Mouse (Mus musculus) hindbrain, embryonic 15.5 days (tissue): ENCODE results near the gene Vps53. TPM values are rescaled to one million over a fixed set of nuclear protein-coding genes. Genes with fewer than 3 reads are reported as not detected.
A peak's percentile ranks its signal among the peaks of the same experiment; 100 is the strongest.

Experiments used
- ATAC-seq: fragments of 200-750 bp; cut with Nextera tagmentation; 2 replicates; pipeline ENCODE4 v1.8.0; 2017; ENCODE audit warnings: low read depth, moderate number of reproducible peaks, moderate TSS enrichment; ENCODE audit not compliant: low FRiP score
- H3K27ac ChIP-seq: fragments of 300-500 bp; sonication (generic); replicated peaks from 2 replicates; pipeline ENCODE4 v1.5.1; 2015; ENCODE audit warnings: mild to moderate bottlenecking, inconsistent platforms
- H3K27me3 ChIP-seq: fragments of 300-500 bp; sonication (generic); 2 replicates; pipeline ENCODE4 v1.6.1; 2015; ENCODE audit warnings: control low read depth, inconsistent platforms
- H3K36me3 ChIP-seq: fragments of 300-500 bp; sonication (generic); 2 replicates; pipeline ENCODE4 v1.6.1; 2015; ENCODE audit warnings: control low read depth, inconsistent platforms
- H3K4me1 ChIP-seq: fragments of 300-500 bp; sonication (generic); replicated peaks from 2 replicates; pipeline ENCODE4 v1.6.1; 2015; ENCODE audit warnings: control low read depth, inconsistent platforms
- H3K4me2 ChIP-seq: fragments of 300-500 bp; sonication (generic); 2 replicates; pipeline ENCODE4 v1.6.1; 2015; ENCODE audit warnings: moderate library complexity, mild to moderate bottlenecking, inconsistent platforms
- H3K4me3 ChIP-seq: fragments of 300-500 bp; sonication (generic); 2 replicates; pipeline ENCODE4 v1.5.1; 2015; ENCODE audit warnings: mild to moderate bottlenecking, inconsistent platforms
- H3K9ac ChIP-seq: fragments of 300-500 bp; sonication (generic); 2 replicates; pipeline ENCODE4 v1.6.1; 2015; ENCODE audit warnings: inconsistent platforms
- H3K9me3 ChIP-seq: fragments of 300-500 bp; sonication (generic); 2 replicates; pipeline ENCODE4 v1.6.1; 2016; ENCODE audit warnings: control low read depth, inconsistent platforms
- WGBS: fragments of 180-500 bp; shearing (Covaris S2); methylation state at CpG from one replicate; pipeline ENCODE4 v1.1.7; 2015; 5-methylcytosine and 5-hydroxymethylcytosine counted together
- polyA plus RNA-seq: library from polyadenylated mRNA; unstranded; fragments of >200 nt; fragmentation: Nextera tagmentation; extraction: Ambion mirVana; gene quantifications from 2 replicates; pipeline ENCODE4 v1.2.1, GENCODE M21; 2015

Vps53 gene
- polyA plus RNA-seq, 1 experiment from 2014 or later: 67.7 TPM

GRCm38 (mm10) chr11:76064411-76064810, 115.0 kb downstream of the Vps53 start:
- H3K9me3 ChIP-seq: no peaks in the 10 kb centered on the region
- H3K4me2 ChIP-seq: no peak overlapping the region
- H3K27me3 ChIP-seq: no peaks in the 10 kb centered on the region
- H3K27ac ChIP-seq: no peak overlapping the region
- no peak overlapping the region for H3K9ac ChIP-seq
- no peak for ATAC-seq
- WGBS: 91% methylated on average over 7 of the region's 7 CpGs
- H3K36me3 ChIP-seq: peaks cover 24% of the 10 kb centered on the region
- H3K4me3 ChIP-seq: no peak overlapping the region
- H3K4me1 ChIP-seq: no peaks in the 10 kb centered on the region

DNA sequence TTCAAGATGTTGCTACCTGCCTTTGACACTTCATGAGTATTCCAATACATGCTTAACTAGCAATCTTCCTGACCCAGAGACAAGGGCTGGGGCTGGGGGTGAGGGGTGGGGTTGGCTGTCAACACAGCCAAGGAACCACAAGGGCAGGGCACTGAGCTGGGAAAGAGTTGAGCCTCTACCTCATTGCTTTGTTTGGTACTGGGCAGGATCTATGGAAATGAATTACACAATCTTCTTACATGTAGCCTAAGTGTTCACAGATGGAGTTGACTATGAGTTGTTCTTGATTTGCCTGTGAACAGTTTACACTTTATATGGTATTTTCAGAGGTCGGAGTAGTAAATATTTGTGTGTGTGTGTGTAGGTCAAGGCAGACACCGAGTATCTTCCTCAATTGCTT, 118.5 kb downstream of the Vps53 start:
- no peak overlapping the region for H3K27ac ChIP-seq
- WGBS: 94% methylated on average over 2 of the region's 2 CpGs
- no peaks in the 10 kb centered on the region for H3K9me3 ChIP-seq
- no peak overlapping the region for H3K9ac ChIP-seq
- ATAC-seq: no peak
- H3K4me2 ChIP-seq: no peak overlapping the region
- H3K4me3 ChIP-seq: no peak overlapping the region
- peaks cover 19% of the 10 kb centered on the region for H3K36me3 ChIP-seq
- no peaks in the 10 kb centered on the region for H3K4me1 ChIP-seq
- H3K27me3 ChIP-seq: no peaks in the 10 kb centered on the region

DNA sequence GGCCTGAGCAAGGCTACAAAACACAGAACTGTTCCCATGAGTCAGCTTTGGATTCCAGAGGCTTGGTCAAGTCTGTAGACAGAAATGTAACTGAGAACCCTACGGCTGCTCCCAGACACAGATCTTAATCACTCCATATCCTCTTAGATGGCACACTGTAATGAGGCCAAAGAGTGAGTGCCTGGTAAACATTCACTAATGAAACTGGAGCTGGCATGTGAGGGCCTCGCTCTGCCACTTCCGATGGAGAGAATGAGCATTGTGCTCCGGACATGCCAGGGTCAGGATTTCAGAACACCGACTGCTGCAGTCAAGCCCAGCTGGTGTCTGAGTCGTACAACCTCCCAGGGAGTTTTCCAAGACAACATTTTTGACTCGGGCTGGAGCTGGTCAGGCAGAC, 119.5 kb downstream of the Vps53 start:
- Histone ChIP-seq H3K4me1 (no peaks in the 10 kb centered on the region), H3K27me3 (no peaks in the 10 kb centered on the region), H3K4me2 (no peak overlapping the region), H3K4me3 (no peak overlapping the region), H3K36me3 (peaks cover 16% of the 10 kb centered on the region), H3K9me3 (no peaks in the 10 kb centered on the region), H3K27ac (no peak overlapping the region), H3K9ac (no peak overlapping the region)
- ATAC-seq: no peak
- 77% methylated on average over 7 of the region's 7 CpGs for WGBS

- Histone ChIP-seq H3K9me3 (no peaks in the 10 kb centered on the region), H3K36me3 (peaks cover 12% of the 10 kb centered on the region), H3K4me2 (no peak overlapping the region), H3K4me3 (no peak overlapping the region), H3K4me1 (0 out of 2 replicates have a peak, but pooled peaks cover 5% of the 10 kb centered on the region), H3K27me3 (no peaks in the 10 kb centered on the region), H3K9ac (no peak overlapping the region), H3K27ac (no peak overlapping the region)
- ATAC-seq: no peak
- WGBS: 35% methylated on average over 3 of the region's 3 CpGs
Measured at GRCm38 (mm10) chr11:76056487-76056886, 123.0 kb downstream of the Vps53 start.

GRCm38 (mm10) chr11:76052496-76052895, 127.0 kb downstream of the Vps53 start:
- Histone ChIP-seq H3K36me3 (no peaks in the 10 kb centered on the region), H3K9me3 (no peaks in the 10 kb centered on the region), H3K4me1 (0 out of 2 replicates have a peak, but pooled peaks cover 5% of the 10 kb centered on the region), H3K27ac (no peak overlapping the region), H3K4me3 (no peak overlapping the region), H3K4me2 (no peak overlapping the region), H3K9ac (no peak overlapping the region), H3K27me3 (no peaks in the 10 kb centered on the region)
- WGBS: 84% methylated on average over 5 of the region's 5 CpGs
- ATAC-seq: no peak

- no peaks in the 10 kb centered on the region for H3K27me3 ChIP-seq
- H3K9ac ChIP-seq: no peak overlapping the region
- H3K27ac ChIP-seq: no peak overlapping the region
- no peaks in the 10 kb centered on the region for H3K36me3 ChIP-seq
- H3K4me3 ChIP-seq: no peak overlapping the region
- 47% methylated on average over 5 of the region's 5 CpGs for WGBS
- no peaks in the 10 kb centered on the region for H3K9me3 ChIP-seq
- ATAC-seq: no peak
- no peak overlapping the region for H3K4me2 ChIP-seq
- 0 out of 2 replicates have a peak, but pooled peaks cover 5% of the 10 kb centered on the region for H3K4me1 ChIP-seq
Measured at GRCm38 (mm10) chr11:76050967-76051512, 128.4 kb downstream of the Vps53 start.

GRCm38 (mm10) chr11:76050509-76050908, 128.9 kb downstream of the Vps53 start:
- WGBS: 35% methylated on average over 3 of the region's 3 CpGs
- no peaks in the 10 kb centered on the region for H3K9me3 ChIP-seq
- ATAC-seq: no peak

DNA sequence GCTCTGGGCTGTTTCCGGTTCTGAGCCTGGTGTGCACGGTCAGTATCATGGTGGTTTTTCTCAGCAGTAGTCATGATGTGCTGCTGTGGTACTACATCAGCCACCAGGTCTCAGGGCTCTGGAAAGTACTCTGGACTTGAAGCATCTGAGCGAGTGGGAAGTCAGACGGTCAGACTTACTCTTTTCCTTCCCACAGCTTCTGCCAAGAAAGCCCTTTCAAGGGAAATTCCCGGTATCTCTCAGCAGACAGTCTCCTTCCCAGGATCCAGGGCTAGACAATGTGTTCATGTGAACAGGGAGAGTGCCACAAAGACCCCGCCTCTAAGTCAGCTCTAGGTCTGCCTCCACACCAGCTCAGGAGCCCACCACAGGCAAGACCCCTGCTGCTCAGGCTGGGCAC, 134.1 kb downstream of the Vps53 start:
- ATAC-seq: no peak
- Histone ChIP-seq H3K9ac (no peak overlapping the region), H3K4me1 (peaks cover 12% of the 10 kb centered on the region), H3K36me3 (no peaks in the 10 kb centered on the region), H3K4me3 (no peak overlapping the region), H3K9me3 (no peaks in the 10 kb centered on the region), H3K4me2 (no peak overlapping the region), H3K27ac (no peak overlapping the region), H3K27me3 (no peaks in the 10 kb centered on the region)
- 82% methylated on average over 6 of the region's 6 CpGs for WGBS

More at GRCm38 (mm10) chr11:76050509-76050908, 128.9 kb downstream of the Vps53 start:
- no peaks in the 10 kb centered on the region for H3K36me3 ChIP-seq
- H3K4me3 ChIP-seq: no peak overlapping the region
- no peak overlapping the region for H3K4me2 ChIP-seq
- no peak overlapping the region for H3K9ac ChIP-seq
- H3K4me1 ChIP-seq: 0 out of 2 replicates have a peak, but pooled peaks cover 5% of the 10 kb centered on the region
- H3K27ac ChIP-seq: no peak overlapping the region
- H3K27me3 ChIP-seq: no peaks in the 10 kb centered on the region

- H3K9me3 ChIP-seq: no peaks in the 10 kb centered on the region
- no peak overlapping the region for H3K4me2 ChIP-seq
- no peak overlapping the region for H3K27ac ChIP-seq
- H3K9ac ChIP-seq: no peak overlapping the region
- ATAC-seq: peak; percentile 19; the same call in 1 of the 2 replicates
- no peaks in the 10 kb centered on the region for H3K36me3 ChIP-seq
- no peaks in the 10 kb centered on the region for H3K27me3 ChIP-seq
- WGBS: 57% methylated on average over 6 of the region's 6 CpGs
- no peak overlapping the region for H3K4me3 ChIP-seq
- peaks cover 12% of the 10 kb centered on the region for H3K4me1 ChIP-seq
Measured at GRCm38 (mm10) chr11:76044468-76044867, 135.0 kb downstream of the Vps53 start.

DNA sequence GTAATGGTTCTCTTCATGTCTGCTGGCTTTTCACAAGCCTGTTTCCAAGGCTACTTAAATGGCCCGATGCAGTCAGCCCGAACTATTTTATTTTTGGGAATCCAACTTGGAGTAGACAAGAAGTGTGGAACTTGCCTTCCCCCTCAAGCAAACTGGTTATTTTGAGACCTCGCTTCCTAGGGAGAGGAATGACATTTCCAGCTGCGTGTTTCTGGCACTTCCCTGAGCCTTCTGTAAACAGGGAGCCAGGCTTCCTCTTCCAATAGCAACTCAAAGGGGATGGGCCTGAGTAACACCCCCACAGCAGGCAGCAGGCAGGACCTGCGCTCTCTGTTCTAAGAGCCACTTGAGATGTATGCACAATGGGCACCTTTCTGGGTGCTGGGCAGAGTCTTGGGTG, 136.6 kb downstream of the Vps53 start:
- Histone ChIP-seq H3K9me3 (no peaks in the 10 kb centered on the region), H3K4me1 (peaks cover 12% of the 10 kb centered on the region), H3K4me2 (no peak overlapping the region), H3K27ac (no peak overlapping the region; the same call in 1 of the 2 replicates), H3K9ac (no peak overlapping the region), H3K27me3 (no peaks in the 10 kb centered on the region), H3K36me3 (no peaks in the 10 kb centered on the region), H3K4me3 (no peak overlapping the region)
- WGBS: 43% methylated on average over 5 of the region's 5 CpGs
- ATAC-seq: no peak

DNA sequence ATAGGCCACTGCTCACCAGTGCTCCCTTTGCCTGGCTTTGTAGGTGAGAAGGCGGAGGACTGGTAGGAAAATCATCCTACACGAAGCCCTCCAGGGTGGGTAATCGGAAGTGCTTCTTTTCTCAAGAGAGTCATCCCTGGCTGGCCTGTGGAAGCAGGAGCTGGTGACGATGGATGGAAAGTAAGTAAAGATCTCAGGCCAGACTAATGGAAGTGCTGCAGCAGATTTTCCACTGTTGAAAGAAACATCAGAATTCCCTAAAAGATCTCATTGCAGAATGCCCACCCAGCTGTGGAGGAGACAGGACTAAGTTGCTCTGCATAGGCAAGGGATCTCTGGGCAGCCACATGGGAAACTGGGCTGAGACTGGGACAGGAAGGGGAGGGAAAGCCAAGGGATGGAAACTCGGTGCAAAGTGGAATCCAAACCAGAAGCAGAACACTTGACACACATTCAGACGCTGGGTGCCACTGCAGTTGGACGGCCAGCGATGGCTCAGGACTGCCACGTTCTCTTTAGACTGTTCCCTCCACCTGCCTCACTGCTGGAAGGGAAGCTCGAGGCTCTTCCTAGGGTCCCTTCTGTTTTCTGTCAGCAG, 137.3 kb downstream of the Vps53 start:
- no peak overlapping the region for H3K4me2 ChIP-seq
- no peak for ATAC-seq
- no peak overlapping the region for H3K4me3 ChIP-seq
- no peak overlapping the region for H3K27ac ChIP-seq
- peaks cover 12% of the 10 kb centered on the region for H3K4me1 ChIP-seq
- 63% methylated on average over 10 of the region's 10 CpGs for WGBS
- H3K9me3 ChIP-seq: no peaks in the 10 kb centered on the region
- H3K36me3 ChIP-seq: no peaks in the 10 kb centered on the region
- H3K9ac ChIP-seq: no peak overlapping the region
- H3K27me3 ChIP-seq: no peaks in the 10 kb centered on the region

DNA sequence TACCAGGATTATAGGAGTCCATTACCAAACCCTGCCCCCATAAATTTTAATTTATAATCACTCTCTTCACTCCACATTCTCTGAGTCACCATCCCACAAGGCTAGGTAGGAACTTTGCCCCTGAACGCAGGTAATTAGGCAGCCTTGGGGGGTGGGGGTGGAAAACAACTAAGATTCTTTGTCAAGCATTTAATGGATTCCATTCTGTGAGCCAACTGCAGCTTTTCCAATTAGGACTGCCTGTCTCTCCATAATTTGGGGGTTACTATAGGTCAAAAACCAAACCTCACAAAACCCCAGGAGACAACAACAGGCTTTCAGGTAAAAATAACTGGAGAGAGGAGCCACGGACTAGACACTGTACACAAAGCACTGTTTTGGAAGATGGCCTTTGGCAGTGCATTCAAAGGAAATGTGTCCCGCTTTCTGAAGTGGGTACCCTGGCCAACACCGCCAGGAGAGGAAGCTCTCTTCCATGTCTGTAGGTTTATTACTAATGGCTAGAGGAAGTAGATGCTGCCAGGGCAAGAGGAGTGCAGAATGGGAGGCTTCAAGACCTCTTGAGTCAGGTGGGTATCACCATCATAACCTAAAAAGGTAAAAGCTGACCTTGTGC, 138.6 kb downstream of the Vps53 start:
- H3K9ac ChIP-seq: no peak overlapping the region
- no peak overlapping the region for H3K27ac ChIP-seq
- no peaks in the 10 kb centered on the region for H3K9me3 ChIP-seq
- 79% methylated on average over 4 of the region's 4 CpGs for WGBS
- ATAC-seq: no peak
- no peaks in the 10 kb centered on the region for H3K36me3 ChIP-seq
- no peak overlapping the region for H3K4me2 ChIP-seq
- H3K27me3 ChIP-seq: no peaks in the 10 kb centered on the region
- H3K4me1 ChIP-seq: peaks cover 12% of the 10 kb centered on the region
- H3K4me3 ChIP-seq: no peak overlapping the region
